ENCODE assay signal across 10 mouse cellular contexts in genomic region chr15:98991540-98992050, GRCm38 (mm10). TPM values are rescaled to one million over a fixed set of nuclear protein-coding genes. Genes with fewer than 3 reads are reported as not detected.
DNase-seq lines count a peak whose midpoint lies in the region; ATAC-seq lines count a peak whose summit lies in the region.
"Had no signal": no experiment of that assay in that cellular context is flagged by ENCODE, and none has a peak within 500 bp of the region (broad histone marks: within the 10 kb centered on the region; RNA-seq: fewer than 3 reads in every experiment).

No protein-coding gene starts in this region.

- peaks cover 57% of the 10 kb centered on the region for H3K4me1 ChIP-seq in heart, embryonic 11.5 days (ENCODE audit: control insufficient read depth, insufficient read depth, low read length)
- H3K4me1 ChIP-seq in forebrain, embryonic 14.5 days (ENCODE audit: control insufficient read depth, insufficient read depth, low read length), result peaks cover 55% of the 10 kb centered on the region
- H3K4me1 ChIP-seq in midbrain, embryonic 11.5 days (ENCODE audit: control insufficient read depth, insufficient read depth, low read length), result peaks cover 68% of the 10 kb centered on the region

- H3K4me3 ChIP-seq in heart, embryonic 11.5 days (ENCODE audit: low read depth, low read length), result no peak overlapping the region
- H3K4me3 ChIP-seq in forebrain, embryonic 14.5 days (ENCODE audit: low read depth, low read length), result peak overlapping the region; percentile 37
- H3K4me3 ChIP-seq in midbrain, embryonic 11.5 days (ENCODE audit: low read depth, low read length), result peak overlapping the region; percentile 1; the same call in 1 of the 2 replicates

- H3K27me3 ChIP-seq in heart, embryonic 11.5 days (ENCODE audit: control insufficient read depth, insufficient read depth, low read length), result no peaks in the 10 kb centered on the region
- no peaks in the 10 kb centered on the region for H3K27me3 ChIP-seq in forebrain, embryonic 14.5 days (replicated peaks; ENCODE audit: control insufficient read depth, insufficient read depth, low read length)
- no peaks in the 10 kb centered on the region for H3K27me3 ChIP-seq in midbrain, embryonic 11.5 days (ENCODE audit: control insufficient read depth, insufficient read depth, low read length)

- peak overlapping the region; percentile 60; the same call in 1 of the 2 replicates for H3K9ac ChIP-seq in heart, embryonic 11.5 days (ENCODE audit: low read depth, low read length)
- peak overlapping the region; percentile 82 for H3K9ac ChIP-seq in forebrain, embryonic 14.5 days (ENCODE audit: low read length)
- peak overlapping the region; percentile 71 for H3K9ac ChIP-seq in midbrain, embryonic 11.5 days (ENCODE audit: low read length)

- H3K4me2 ChIP-seq in heart, embryonic 11.5 days, result peak overlapping the region; percentile 39
- peak overlapping the region; percentile 79 for H3K4me2 ChIP-seq in forebrain, embryonic 14.5 days (ENCODE audit: low read length)
- H3K4me2 ChIP-seq in midbrain, embryonic 11.5 days, result peak overlapping the region; percentile 53

- WGBS in heart, embryonic 11.5 days (ENCODE audit: insufficient replicate concordance), result 34% methylated on average over 9 of the region's 9 CpGs
- WGBS in forebrain, embryonic 14.5 days, result 5% methylated on average over 9 of the region's 9 CpGs
- 6% methylated on average over 9 of the region's 9 CpGs for WGBS in midbrain, embryonic 11.5 days

- DNase-seq in heart, postnatal 4 days, result no peak
- peak; percentile 81 for DNase-seq in ES-CJ7 (ENCODE audit: low read depth, low spot score)
- peak; percentile 47 for DNase-seq in forebrain, embryonic 14.5 days (ENCODE audit: low spot score)
- peak; percentile 89 for DNase-seq in midbrain, embryonic 11.5 days (ENCODE audit: low spot score, missing footprints)
- no peak for DNase-seq in urinary bladder, adult 2 months (ENCODE audit: low spot score)
- DNase-seq in right cerebral cortex, postnatal 14 days, result no peak
- DNase-seq in adrenal gland, adult 18-20 months (ENCODE audit: low spot score in 2 of 2), result no peak
- DNase-seq: gastrocnemius, postnatal 14 days had no signal

- H3K27ac ChIP-seq in heart, embryonic 11.5 days (ENCODE audit: low read depth, low read length), result peak overlapping the region; percentile 38; the same call in 1 of the 2 replicates
- peak overlapping the region; percentile 90 for H3K27ac ChIP-seq in forebrain, embryonic 14.5 days (ENCODE audit: low read depth, low read length)
- H3K27ac ChIP-seq in midbrain, embryonic 11.5 days (ENCODE audit: low read depth, low read length), result peak overlapping the region; percentile 67

- H3K36me3 ChIP-seq in heart, embryonic 11.5 days (ENCODE audit: control insufficient read depth, insufficient read depth, low read length), result no peaks in the 10 kb centered on the region
- H3K36me3 ChIP-seq in forebrain, embryonic 14.5 days (ENCODE audit: control insufficient read depth, insufficient read depth, low read length), result no peaks in the 10 kb centered on the region
- no peaks in the 10 kb centered on the region; the same call in 1 of the 2 replicates for H3K36me3 ChIP-seq in midbrain, embryonic 11.5 days (ENCODE audit: control insufficient read depth, insufficient read depth, low read length)

- no peaks in the 10 kb centered on the region for H3K9me3 ChIP-seq in heart, embryonic 11.5 days (replicated peaks; ENCODE audit: control insufficient read depth, low read length)
- no peaks in the 10 kb centered on the region for H3K9me3 ChIP-seq in forebrain, embryonic 14.5 days (replicated peaks; ENCODE audit: control insufficient read depth, low read length)
- H3K9me3 ChIP-seq in midbrain, embryonic 11.5 days (ENCODE audit: control insufficient read depth, low read length), result no peaks in the 10 kb centered on the region

- ATAC-seq in heart, embryonic 11.5 days (replicated peaks; ENCODE audit: insufficient number of reproducible peaks, low FRiP score, low TSS enrichment), result no peak
- ATAC-seq in forebrain, embryonic 14.5 days, result no peak
- ATAC-seq in midbrain, embryonic 11.5 days (ENCODE audit: low FRiP score), result no peak

RNA-seq across cellular contexts. Expression of gene Tuba1a, which starts 38.1 kb away (rescaled TPM):
- 1,237 and 1,376 TPM in 2 replicates for polyA plus RNA-seq in heart, embryonic 11.5 days (2014; fragmentation: Nextera tagmentation; extraction: Ambion mirVana)
- total RNA-seq in heart, postnatal 4 days (2021), result 100 to 1,000 TPM; 435 TPM
- polyA plus RNA-seq in forebrain, embryonic 14.5 days (2014; fragmentation: Nextera tagmentation; extraction: Ambion mirVana), result 18,182 and 18,289 TPM in 2 replicates
- 7,669 and 8,043 TPM in 2 replicates for polyA plus RNA-seq in midbrain, embryonic 11.5 days (2014; fragmentation: Nextera tagmentation; extraction: Ambion mirVana)
- polyA plus RNA-seq in urinary bladder, adult 2 months (2012; rRNA removed), result 279 and 332 TPM in 2 replicates
- total RNA-seq in adrenal gland, adult 18-20 months (2021), result 100 to 1,000 TPM in 1 of 2 experiments, 10 to 100 TPM in 1; 74.3 to 169 TPM

RNA-seq across cellular contexts. Expression of gene Tuba1c, which starts 38.1 kb away (rescaled TPM):
- polyA plus RNA-seq in heart, embryonic 11.5 days (2014; fragmentation: Nextera tagmentation; extraction: Ambion mirVana), result 167 and 169 TPM in 2 replicates
- 100 to 1,000 TPM; 200 to 203 TPM for total RNA-seq in heart, postnatal 4 days (2021)
- 56.7 and 93.1 TPM in 2 replicates for polyA plus RNA-seq in forebrain, embryonic 14.5 days (2014; fragmentation: Nextera tagmentation; extraction: Ambion mirVana)
- polyA plus RNA-seq in midbrain, embryonic 11.5 days (2014; fragmentation: Nextera tagmentation; extraction: Ambion mirVana), result 102 and 106 TPM in 2 replicates
- 94.8 and 129 TPM in 2 replicates for polyA plus RNA-seq in urinary bladder, adult 2 months (2012; rRNA removed)
- total RNA-seq in adrenal gland, adult 18-20 months (2021), result 100 to 1,000 TPM; 235 to 284 TPM

RNA-seq across cellular contexts. Expression of gene Gm49450, which starts 38.2 kb away (rescaled TPM):
- not detected in 2 replicates for polyA plus RNA-seq in heart, embryonic 11.5 days (2014; fragmentation: Nextera tagmentation; extraction: Ambion mirVana)
- not detected for total RNA-seq in heart, postnatal 4 days (2021)
- not detected in 2 replicates for polyA plus RNA-seq in forebrain, embryonic 14.5 days (2014; fragmentation: Nextera tagmentation; extraction: Ambion mirVana)
- not detected in 2 replicates for polyA plus RNA-seq in midbrain, embryonic 11.5 days (2014; fragmentation: Nextera tagmentation; extraction: Ambion mirVana)
- 0.30 and 0.38 TPM in 2 replicates for polyA plus RNA-seq in urinary bladder, adult 2 months (2012; rRNA removed)
- total RNA-seq in adrenal gland, adult 18-20 months (2021), result not detected
- total RNA-seq: gastrocnemius, postnatal 14 days had no signal
- polyA plus RNA-seq: limb, embryonic 11.5 days had no signal

RNA-seq across cellular contexts. Expression of gene Tuba1b, which starts 57.2 kb away (rescaled TPM):
- 1,819 and 1,826 TPM in 2 replicates for polyA plus RNA-seq in heart, embryonic 11.5 days (2014; fragmentation: Nextera tagmentation; extraction: Ambion mirVana)
- 100 to 1,000 TPM; 873 to 889 TPM for total RNA-seq in heart, postnatal 4 days (2021)
- polyA plus RNA-seq in forebrain, embryonic 14.5 days (2014; fragmentation: Nextera tagmentation; extraction: Ambion mirVana), result 1,499 and 1,719 TPM in 2 replicates
- 2,214 and 2,255 TPM in 2 replicates for polyA plus RNA-seq in midbrain, embryonic 11.5 days (2014; fragmentation: Nextera tagmentation; extraction: Ambion mirVana)
- 677 and 758 TPM in 2 replicates for polyA plus RNA-seq in urinary bladder, adult 2 months (2012; rRNA removed)
- 100 to 1,000 TPM; 193 to 255 TPM for total RNA-seq in adrenal gland, adult 18-20 months (2021)

Comparison
In these comparisons a context has a peak if more than half of its experiments do, and no peak if none do; other contexts are left out.
1. H3K27ac ChIP-seq: peak in every context shown above with its lines; median percentile 90 in forebrain, embryonic 14.5 days; 67 in midbrain, embryonic 11.5 days; 38 in heart, embryonic 11.5 days.
2. DNase-seq: peak in ES-CJ7 (single experiment), forebrain, embryonic 14.5 days (single experiment) and midbrain, embryonic 11.5 days (single experiment); none in heart, postnatal 4 days (single experiment), urinary bladder, adult 2 months (single experiment), right cerebral cortex, postnatal 14 days (single experiment) and adrenal gland, adult 18-20 months (0 of 2).
3. Peak in every context shown above with its lines, with median percentiles within 50 percentile points of each other: H3K4me2 ChIP-seq and H3K9ac ChIP-seq.